Mouse (Mus musculus): ENCODE measurements at regions not wholly inside any gene's neighbourhood (a gene's known extent, or its start where the extent isn't known, plus 50 kb on each side); places are given as distances from the start of the nearest gene placed in this dataset.
"Not testable (repeated sequence)": the region's sequence is repeated elsewhere in the genome, so short reads cannot be mapped to it uniquely, and the experiment has no call there.

GRCm38 (mm10) chr8:115971351-115971750 is 263.8 kb upstream of the Maf start:
- not testable (repeated sequence) for TF ChIP-seq HCFC1 (IDR thresholded peaks at IDR 0.05; ENCODE audit: borderline replicate concordance, insufficient read depth, low read length); ZNF384 (IDR thresholded peaks at IDR 0.05; ENCODE audit: low read depth, low read length); CHD2 (IDR thresholded peaks at IDR 0.05; ENCODE audit: low read depth, low read length)

Data from ES-E14 (cell line).